Mouse (Mus musculus): ENCODE data around the gene Gpatch3.
A peak's percentile ranks its signal among the peaks of the same experiment; 100 is the strongest.

The Gpatch3 gene

GRCm38 (mm10) chr4:133601721-133602218 is 27.2 kb downstream of the Gpatch3 start, which contains the start of gene Sfn:
Gene Sfn (minus strand): TSS chr4:133602168.
- Histone ChIP-seq H3K36me3 (ENCODE audit: control insufficient read depth, insufficient read depth, low read length, poor library complexity, severe bottlenecking) (peaks cover 15% of the 10 kb centered on the region), H3K27me3 (ENCODE audit: control insufficient read depth, insufficient read depth, low read length, poor library complexity, severe bottlenecking) (no peaks in the 10 kb centered on the region)
- DNase-seq (ENCODE audit: low read depth, low spot score) = peak; percentile 83

GRCm38 (mm10) chr4:133603056-133603455 is 28.5 kb downstream of the Gpatch3 start:
- peaks cover 23% of the 10 kb centered on the region for H3K36me3 ChIP-seq (ENCODE audit: control insufficient read depth, insufficient read depth, low read length, poor library complexity, severe bottlenecking)
- H3K27me3 ChIP-seq (ENCODE audit: control insufficient read depth, insufficient read depth, low read length, poor library complexity, severe bottlenecking) = no peaks in the 10 kb centered on the region
- DNase-seq (ENCODE audit: low read depth, low spot score) = no peak

- peaks cover 28% of the 10 kb centered on the region for H3K36me3 ChIP-seq (ENCODE audit: control insufficient read depth, insufficient read depth, low read length, poor library complexity, severe bottlenecking)
- no peaks in the 10 kb centered on the region for H3K27me3 ChIP-seq (ENCODE audit: control insufficient read depth, insufficient read depth, low read length, poor library complexity, severe bottlenecking)
- no peak for DNase-seq (ENCODE audit: low read depth, low spot score)
These were observed 29.6 kb downstream of the Gpatch3 start for GRCm38 (mm10) chr4:133604175-133604574.

- H3K36me3 ChIP-seq (ENCODE audit: control insufficient read depth, insufficient read depth, low read length, poor library complexity, severe bottlenecking) = peaks cover 31% of the 10 kb centered on the region
- DNase-seq (ENCODE audit: low read depth, low spot score) = no peak
- H3K27me3 ChIP-seq (ENCODE audit: control insufficient read depth, insufficient read depth, low read length, poor library complexity, severe bottlenecking) = no peaks in the 10 kb centered on the region
These were observed 30.3 kb downstream of the Gpatch3 start for GRCm38 (mm10) chr4:133604856-133605255.

- no peak for DNase-seq (ENCODE audit: low read depth, low spot score)
- Histone ChIP-seq H3K36me3 (ENCODE audit: control insufficient read depth, insufficient read depth, low read length, poor library complexity, severe bottlenecking) (peaks cover 32% of the 10 kb centered on the region), H3K27me3 (ENCODE audit: control insufficient read depth, insufficient read depth, low read length, poor library complexity, severe bottlenecking) (no peaks in the 10 kb centered on the region)
These were observed 30.8 kb downstream of the Gpatch3 start for GRCm38 (mm10) chr4:133605330-133605729.

GRCm38 (mm10) chr4:133607284-133607683 is 32.7 kb downstream of the Gpatch3 start:
- peaks cover 37% of the 10 kb centered on the region for H3K36me3 ChIP-seq (ENCODE audit: control insufficient read depth, insufficient read depth, low read length, poor library complexity, severe bottlenecking)
- H3K27me3 ChIP-seq (ENCODE audit: control insufficient read depth, insufficient read depth, low read length, poor library complexity, severe bottlenecking) = no peaks in the 10 kb centered on the region
- DNase-seq (ENCODE audit: low read depth, low spot score) = no peak

GRCm38 (mm10) chr4:133609719-133610118 is 35.2 kb downstream of the Gpatch3 start:
- Histone ChIP-seq H3K36me3 (ENCODE audit: control insufficient read depth, insufficient read depth, low read length, poor library complexity, severe bottlenecking) (peaks cover 42% of the 10 kb centered on the region), H3K27me3 (ENCODE audit: control insufficient read depth, insufficient read depth, low read length, poor library complexity, severe bottlenecking) (no peaks in the 10 kb centered on the region)
- peak; percentile 89 for DNase-seq (ENCODE audit: low read depth, low spot score)

- no peaks in the 10 kb centered on the region for H3K27me3 ChIP-seq (ENCODE audit: control insufficient read depth, insufficient read depth, low read length, poor library complexity, severe bottlenecking)
- peaks cover 39% of the 10 kb centered on the region for H3K36me3 ChIP-seq (ENCODE audit: control insufficient read depth, insufficient read depth, low read length, poor library complexity, severe bottlenecking)
- peak; percentile 45 for DNase-seq (ENCODE audit: low read depth, low spot score)
These were observed 37.3 kb downstream of the Gpatch3 start for GRCm38 (mm10) chr4:133611815-133612214.

GRCm38 (mm10) chr4:133612416-133612815 is 37.9 kb downstream of the Gpatch3 start:
- Histone ChIP-seq H3K36me3 (ENCODE audit: control insufficient read depth, insufficient read depth, low read length, poor library complexity, severe bottlenecking) (peaks cover 34% of the 10 kb centered on the region), H3K27me3 (ENCODE audit: control insufficient read depth, insufficient read depth, low read length, poor library complexity, severe bottlenecking) (no peaks in the 10 kb centered on the region)
- DNase-seq (ENCODE audit: low read depth, low spot score) = no peak

- Histone ChIP-seq H3K36me3 (ENCODE audit: control insufficient read depth, insufficient read depth, low read length, poor library complexity, severe bottlenecking) (peaks cover 34% of the 10 kb centered on the region), H3K27me3 (ENCODE audit: control insufficient read depth, insufficient read depth, low read length, poor library complexity, severe bottlenecking) (no peaks in the 10 kb centered on the region)
- no peak for DNase-seq (ENCODE audit: low read depth, low spot score)
These were observed 38.5 kb downstream of the Gpatch3 start for GRCm38 (mm10) chr4:133613026-133613425.

- no peak for DNase-seq (ENCODE audit: low read depth, low spot score)
- Histone ChIP-seq H3K27me3 (ENCODE audit: control insufficient read depth, insufficient read depth, low read length, poor library complexity, severe bottlenecking) (no peaks in the 10 kb centered on the region), H3K36me3 (ENCODE audit: control insufficient read depth, insufficient read depth, low read length, poor library complexity, severe bottlenecking) (peaks cover 29% of the 10 kb centered on the region)
These were observed 39.3 kb downstream of the Gpatch3 start for GRCm38 (mm10) chr4:133613867-133614266.

- Histone ChIP-seq H3K27me3 (ENCODE audit: control insufficient read depth, insufficient read depth, low read length, poor library complexity, severe bottlenecking) (no peaks in the 10 kb centered on the region), H3K36me3 (ENCODE audit: control insufficient read depth, insufficient read depth, low read length, poor library complexity, severe bottlenecking) (peaks cover 28% of the 10 kb centered on the region)
- DNase-seq (ENCODE audit: low read depth, low spot score) = peak; percentile 77
These were observed 39.8 kb downstream of the Gpatch3 start for GRCm38 (mm10) chr4:133614274-133614761.

- DNase-seq (ENCODE audit: low read depth, low spot score) = no peak
- Histone ChIP-seq H3K27me3 (ENCODE audit: control insufficient read depth, insufficient read depth, low read length, poor library complexity, severe bottlenecking) (no peaks in the 10 kb centered on the region), H3K36me3 (ENCODE audit: control insufficient read depth, insufficient read depth, low read length, poor library complexity, severe bottlenecking) (peaks cover 25% of the 10 kb centered on the region)
These were observed 40.9 kb downstream of the Gpatch3 start for GRCm38 (mm10) chr4:133615416-133615815.

- peaks cover 14% of the 10 kb centered on the region; the same call in 1 of the 2 replicates for H3K36me3 ChIP-seq (ENCODE audit: control insufficient read depth, insufficient read depth, low read length, poor library complexity, severe bottlenecking)
These were observed 43.4 kb downstream of the Gpatch3 start for GRCm38 (mm10) chr4:133617936-133618335.

GRCm38 (mm10) chr4:133619473-133620136 is 45.1 kb downstream of the Gpatch3 start:
- peak; percentile 68 for DNase-seq (ENCODE audit: low read depth, low spot score)
- Histone ChIP-seq H3K36me3 (ENCODE audit: control insufficient read depth, insufficient read depth, low read length, poor library complexity, severe bottlenecking) (peaks cover 11% of the 10 kb centered on the region; the same call in 1 of the 2 replicates), H3K27me3 (ENCODE audit: control insufficient read depth, insufficient read depth, low read length, poor library complexity, severe bottlenecking) (no peaks in the 10 kb centered on the region)

More at GRCm38 (mm10) chr4:133617936-133618335, 43.4 kb downstream of the Gpatch3 start:
- no peaks in the 10 kb centered on the region for H3K27me3 ChIP-seq (ENCODE audit: control insufficient read depth, insufficient read depth, low read length, poor library complexity, severe bottlenecking)
- DNase-seq (ENCODE audit: low read depth, low spot score) = no peak

Measured in splenic B cell, adult 2 months (primary cell).